Mouse (Mus musculus): ENCODE measurements around the gene Fam161a. TPM values are rescaled to one million over a fixed set of nuclear protein-coding genes. Genes with fewer than 3 reads are reported as not detected.

Gene Fam161a
- polyA plus RNA-seq, 1 experiment from 2014 or later, result 3.2 TPM

DNA sequence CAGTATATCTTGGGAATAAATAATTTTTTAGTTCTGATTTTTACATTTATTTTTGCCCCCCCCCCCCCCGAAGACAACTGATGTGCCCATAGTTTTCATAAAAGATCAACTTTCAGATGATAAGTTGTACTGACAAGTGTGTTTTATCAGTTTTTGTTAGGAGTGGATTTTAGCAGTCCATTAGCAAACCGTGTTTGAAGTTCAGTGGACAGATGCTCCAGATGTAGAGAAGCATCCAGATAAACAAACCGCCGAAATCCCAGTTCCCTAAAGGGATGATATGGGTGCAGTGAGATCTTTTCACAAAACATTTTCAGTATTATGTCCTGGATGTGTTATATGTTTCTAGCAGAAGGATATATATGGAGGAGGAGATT, 1.5 kb downstream of the Fam161a start:
- Histone ChIP-seq H3K9ac (ENCODE audit: low read length) (peak overlapping the region; percentile 73; the same call in 1 of the 2 replicates), H3K27me3 (ENCODE audit: control insufficient read depth, insufficient read depth, low read length) (no peaks in the 10 kb centered on the region), H3K36me3 (ENCODE audit: control insufficient read depth, insufficient read depth, low read length) (peaks cover 4% of the 10 kb centered on the region), H3K4me1 (replicated peaks; ENCODE audit: control insufficient read depth, insufficient read depth) (no peaks in the 10 kb centered on the region), H3K4me2 (replicated peaks; ENCODE audit: low read depth) (peak overlapping the region; percentile 61), H3K4me3 (ENCODE audit: low read depth, low read length) (peak overlapping the region; percentile 58), H3K27ac (replicated peaks) (no peak overlapping the region), H3K9me3 (ENCODE audit: control insufficient read depth, low read length) (no peaks in the 10 kb centered on the region)
- WGBS, result 9% methylated on average over 4 of the region's 4 CpGs
- DNase-seq (ENCODE audit: low spot score) (no peak), ATAC-seq (ENCODE audit: low FRiP score, low TSS enrichment) (no peak)
- TF ChIP-seq CTCF (IDR thresholded peaks at IDR 0.05; ENCODE audit: low read depth) (no peak), EP300 (optimal IDR thresholded peaks at IDR 0.05) (no peak)

DNA sequence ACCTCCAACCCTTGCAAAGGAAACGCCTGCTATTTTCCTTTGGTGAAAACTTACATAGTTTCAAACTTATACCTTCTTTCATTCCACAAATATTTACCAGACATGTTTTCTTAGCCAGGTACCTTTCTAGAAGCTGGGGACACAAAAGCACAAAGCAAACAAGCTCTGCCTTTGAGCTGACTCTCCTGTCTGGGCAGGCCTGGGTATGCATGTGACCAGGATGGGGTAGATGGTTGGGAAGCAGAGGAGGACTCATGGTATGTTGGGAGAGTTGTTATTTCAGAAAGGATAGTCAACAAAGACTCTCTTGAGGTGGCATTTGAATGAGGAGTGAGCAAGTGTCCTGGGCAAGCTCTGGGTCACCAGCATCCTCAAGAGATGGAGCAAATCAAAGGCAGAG, 5.8 kb downstream of the Fam161a start:
- Histone ChIP-seq H3K4me2 (replicated peaks; ENCODE audit: low read depth) (no peak overlapping the region), H3K27me3 (ENCODE audit: control insufficient read depth, insufficient read depth, low read length) (no peaks in the 10 kb centered on the region), H3K9me3 (ENCODE audit: control insufficient read depth, low read length) (no peaks in the 10 kb centered on the region), H3K27ac (replicated peaks) (peak overlapping the region; percentile 30; the same call in 1 of the 2 replicates), H3K4me1 (replicated peaks; ENCODE audit: control insufficient read depth, insufficient read depth) (no peaks in the 10 kb centered on the region), H3K4me3 (ENCODE audit: low read depth, low read length) (no peak overlapping the region), H3K9ac (ENCODE audit: low read length) (no peak overlapping the region), H3K36me3 (ENCODE audit: control insufficient read depth, insufficient read depth, low read length) (no peaks in the 10 kb centered on the region)
- TF ChIP-seq EP300 (optimal IDR thresholded peaks at IDR 0.05), result no peak
- TF ChIP-seq CTCF (IDR thresholded peaks at IDR 0.05; ENCODE audit: low read depth), result no peak
- WGBS, result 33% methylated on average over 1 of the region's 1 CpGs
- DNase-seq (ENCODE audit: low spot score) (no peak), ATAC-seq (ENCODE audit: low FRiP score, low TSS enrichment) (peak; percentile 47; the same call in 1 of the 2 replicates)

DNA sequence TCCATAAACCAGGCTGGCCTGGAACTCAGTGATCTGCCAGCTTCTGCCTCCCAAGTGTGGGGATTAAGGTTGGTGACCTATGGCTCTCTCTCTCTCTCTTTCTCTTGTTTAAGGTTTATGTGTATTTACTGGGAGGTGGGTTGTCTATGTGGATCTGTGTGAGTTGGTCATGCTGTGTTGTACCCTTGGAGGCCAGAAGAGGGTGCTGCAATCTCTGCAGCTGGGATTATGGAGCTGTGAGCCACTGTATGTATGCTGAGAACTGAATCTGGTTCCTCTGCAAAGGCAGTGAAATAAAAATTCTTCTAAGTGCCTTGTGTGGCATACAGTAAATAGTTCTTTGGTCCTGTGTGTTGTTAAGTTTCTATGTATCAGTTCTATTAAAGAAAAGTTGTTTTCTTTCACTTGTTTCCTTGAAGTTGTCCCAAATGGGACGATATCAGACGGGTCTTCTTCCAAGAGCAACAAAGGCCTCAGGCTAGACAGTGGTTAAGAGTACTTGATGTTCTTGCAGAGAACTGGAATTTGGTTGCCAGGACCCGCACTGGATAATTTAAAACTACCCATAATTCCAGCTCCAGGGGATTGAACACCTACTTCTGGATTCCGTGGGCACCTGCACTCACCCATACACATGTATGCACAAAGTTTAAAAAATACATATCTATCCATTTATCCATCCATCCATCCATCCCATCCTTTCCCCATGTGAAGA, 6.4 kb downstream of the Fam161a start:
- DNase-seq (ENCODE audit: low spot score) (no peak), ATAC-seq (ENCODE audit: low FRiP score, low TSS enrichment) (peak; percentile 57; the same call in 1 of the 2 replicates)
- Histone ChIP-seq H3K4me3 (ENCODE audit: low read depth, low read length) (no peak overlapping the region), H3K9me3 (ENCODE audit: control insufficient read depth, low read length) (no peaks in the 10 kb centered on the region), H3K4me2 (replicated peaks; ENCODE audit: low read depth) (no peak overlapping the region), H3K4me1 (replicated peaks; ENCODE audit: control insufficient read depth, insufficient read depth) (no peaks in the 10 kb centered on the region), H3K36me3 (ENCODE audit: control insufficient read depth, insufficient read depth, low read length) (no peaks in the 10 kb centered on the region), H3K27ac (replicated peaks) (peak overlapping the region; percentile 30; the same call in 1 of the 2 replicates), H3K9ac (ENCODE audit: low read length) (no peak overlapping the region), H3K27me3 (ENCODE audit: control insufficient read depth, insufficient read depth, low read length) (no peaks in the 10 kb centered on the region)
- 93% methylated on average over 4 of the region's 4 CpGs for WGBS
- peak; percentile 70 for TF ChIP-seq CTCF (IDR thresholded peaks at IDR 0.05; ENCODE audit: low read depth)
- no peak for TF ChIP-seq EP300 (optimal IDR thresholded peaks at IDR 0.05)

DNA sequence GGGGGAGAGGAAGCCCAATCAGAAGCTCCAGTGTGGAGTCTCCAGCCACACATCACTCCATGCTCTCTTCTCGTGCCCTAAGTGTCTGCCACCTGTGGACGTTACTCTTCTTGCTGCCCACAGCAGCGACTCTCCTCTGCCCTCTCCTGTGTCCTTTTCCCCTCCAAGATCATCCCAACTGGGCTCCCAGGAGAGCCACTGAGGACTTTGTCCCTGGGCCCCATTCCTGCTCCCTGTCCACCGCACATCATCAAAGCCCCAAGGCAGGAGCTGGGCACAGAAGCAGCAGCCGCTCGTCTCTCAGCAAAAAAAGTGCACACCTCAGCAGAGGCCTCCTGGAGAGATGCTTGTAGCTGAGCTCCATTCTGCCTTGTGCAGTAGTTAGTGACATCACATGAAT, 7.7 kb downstream of the Fam161a start:
- H3K4me1 ChIP-seq (replicated peaks; ENCODE audit: control insufficient read depth, insufficient read depth), result no peaks in the 10 kb centered on the region
- ATAC-seq (ENCODE audit: low FRiP score, low TSS enrichment) (no peak), DNase-seq (ENCODE audit: low spot score) (no peak)
- no peak overlapping the region for H3K27ac ChIP-seq (replicated peaks)
- H3K36me3 ChIP-seq (ENCODE audit: control insufficient read depth, insufficient read depth, low read length), result no peaks in the 10 kb centered on the region
- no peak overlapping the region for H3K9ac ChIP-seq (ENCODE audit: low read length)
- no peaks in the 10 kb centered on the region for H3K9me3 ChIP-seq (ENCODE audit: control insufficient read depth, low read length)
- no peak overlapping the region for H3K4me2 ChIP-seq (replicated peaks; ENCODE audit: low read depth)
- H3K27me3 ChIP-seq (ENCODE audit: control insufficient read depth, insufficient read depth, low read length), result no peaks in the 10 kb centered on the region
- no peak overlapping the region for H3K4me3 ChIP-seq (ENCODE audit: low read depth, low read length)
- 78% methylated on average over 6 of the region's 6 CpGs for WGBS
- no peak for TF ChIP-seq EP300 (optimal IDR thresholded peaks at IDR 0.05)
- no peak for TF ChIP-seq CTCF (IDR thresholded peaks at IDR 0.05; ENCODE audit: low read depth)

DNA sequence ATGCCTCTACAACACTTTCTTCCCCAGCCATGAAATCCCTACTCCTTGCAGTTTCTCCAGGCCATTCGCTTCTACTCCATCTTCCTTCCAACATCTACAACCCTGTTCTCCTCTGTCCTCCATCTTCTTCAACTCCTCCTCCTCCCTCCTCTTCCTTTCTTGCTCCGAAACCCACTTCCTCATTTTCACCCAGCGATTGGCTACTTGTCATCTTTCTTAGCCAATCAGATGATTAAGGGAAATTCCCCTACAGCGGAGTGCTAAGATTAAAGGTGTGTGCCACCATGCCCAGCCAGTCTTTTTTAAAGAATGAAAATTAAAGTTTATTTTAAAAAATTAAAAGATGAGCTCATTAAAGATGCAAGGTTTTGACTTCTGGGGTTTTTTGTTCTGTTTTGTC, 10.6 kb downstream of the Fam161a start:
- Histone ChIP-seq H3K4me2 (replicated peaks; ENCODE audit: low read depth) (no peak overlapping the region), H3K27me3 (ENCODE audit: control insufficient read depth, insufficient read depth, low read length) (no peaks in the 10 kb centered on the region), H3K4me3 (ENCODE audit: low read depth, low read length) (no peak overlapping the region), H3K36me3 (ENCODE audit: control insufficient read depth, insufficient read depth, low read length) (no peaks in the 10 kb centered on the region), H3K9ac (ENCODE audit: low read length) (no peak overlapping the region), H3K27ac (replicated peaks) (no peak overlapping the region), H3K9me3 (ENCODE audit: control insufficient read depth, low read length) (no peaks in the 10 kb centered on the region), H3K4me1 (replicated peaks; ENCODE audit: control insufficient read depth, insufficient read depth) (no peaks in the 10 kb centered on the region)
- DNase-seq (ENCODE audit: low spot score) (no peak), ATAC-seq (ENCODE audit: low FRiP score, low TSS enrichment) (no peak)
- TF ChIP-seq CTCF (IDR thresholded peaks at IDR 0.05; ENCODE audit: low read depth) (no peak), EP300 (optimal IDR thresholded peaks at IDR 0.05) (no peak)
- 92% methylated on average over 4 of the region's 4 CpGs for WGBS

DNA sequence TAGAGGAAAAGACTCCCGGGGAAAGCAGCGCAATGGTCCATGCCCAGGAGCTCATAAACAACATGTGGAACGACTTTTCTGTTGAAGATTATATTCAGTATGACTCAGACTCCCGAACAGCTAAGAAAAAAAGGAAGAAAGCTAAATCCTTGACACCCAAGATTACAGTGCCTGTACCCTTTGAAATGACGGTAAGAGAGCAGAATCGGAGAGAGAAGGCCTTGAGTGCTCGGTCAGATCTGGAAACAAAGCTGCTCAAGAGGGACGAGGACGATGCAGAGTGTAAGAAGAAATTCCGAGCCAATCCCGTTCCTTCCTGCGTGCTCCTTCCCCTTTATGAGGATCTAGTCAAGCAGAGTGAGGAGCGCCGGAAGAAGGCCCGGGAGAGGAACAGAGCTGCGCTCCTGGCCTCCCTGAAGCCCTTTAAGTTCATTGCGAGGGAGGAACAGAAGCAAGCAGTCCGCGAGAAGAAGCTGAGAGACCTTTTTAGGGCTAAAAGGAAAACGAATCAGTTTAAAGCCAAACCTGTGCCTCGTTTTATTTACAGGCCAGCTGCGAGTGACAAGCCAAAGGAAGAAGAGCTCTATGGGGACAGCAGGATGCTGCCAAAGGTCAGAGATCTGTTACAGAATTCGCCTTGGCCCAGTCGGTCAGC, 12.9 kb downstream of the Fam161a start:
- DNase-seq (ENCODE audit: low spot score) (no peak), ATAC-seq (ENCODE audit: low FRiP score, low TSS enrichment) (no peak)
- Histone ChIP-seq H3K36me3 (ENCODE audit: control insufficient read depth, insufficient read depth, low read length) (no peaks in the 10 kb centered on the region), H3K27me3 (ENCODE audit: control insufficient read depth, insufficient read depth, low read length) (no peaks in the 10 kb centered on the region), H3K4me1 (replicated peaks; ENCODE audit: control insufficient read depth, insufficient read depth) (no peaks in the 10 kb centered on the region), H3K4me2 (replicated peaks; ENCODE audit: low read depth) (no peak overlapping the region), H3K27ac (replicated peaks) (no peak overlapping the region), H3K9me3 (ENCODE audit: control insufficient read depth, low read length) (no peaks in the 10 kb centered on the region), H3K4me3 (ENCODE audit: low read depth, low read length) (no peak overlapping the region), H3K9ac (ENCODE audit: low read length) (no peak overlapping the region)
- TF ChIP-seq EP300 (optimal IDR thresholded peaks at IDR 0.05) (no peak), CTCF (IDR thresholded peaks at IDR 0.05; ENCODE audit: low read depth) (no peak)
- WGBS, result 73% methylated on average over 24 of the region's 24 CpGs

Measured in stomach, postnatal 0 days (tissue).